Mouse (Mus musculus): Measurements from ENCODE around the gene Cluh.

GRCm38 (mm10) chr11:74674713-74675112, 25.4 kb downstream of the Cluh start:
- TF ChIP-seq CTCF (IDR thresholded peaks at IDR 0.05; ENCODE audit: extremely low read depth, insufficient read depth, low read length): no peak
- no peak for TF ChIP-seq POLR2A (IDR thresholded peaks at IDR 0.05; ENCODE audit: extremely low read depth, insufficient read depth, low read length)

Measured in cortical plate, adult 2 months (tissue).